Mouse (Mus musculus) forebrain, embryonic 15.5 days (tissue): ENCODE results near the gene Dis3l. TPM values are rescaled to one million over a fixed set of nuclear protein-coding genes. Genes with fewer than 3 reads are reported as not detected.
"Not testable (repeated sequence)": the region's sequence is repeated elsewhere in the genome, so short reads cannot be mapped to it uniquely, and the experiment has no call there.

Experiments
- ATAC-seq: fragments of 200-750 bp; cut with Nextera tagmentation; replicated peaks from 2 replicates; pipeline ENCODE4 v1.8.0; 2017; ENCODE audit warnings: mild to moderate bottlenecking, moderate TSS enrichment, moderate library complexity
- H3K27ac ChIP-seq: fragments of 300-500 bp; sonication (generic); replicated peaks from 2 replicates; pipeline ENCODE4 v1.5.1; 2015; ENCODE audit warnings: mild to moderate bottlenecking, inconsistent platforms
- H3K27me3 ChIP-seq: fragments of 300-500 bp; sonication (generic); 2 replicates; pipeline ENCODE4 v1.6.1; 2015; ENCODE audit warnings: inconsistent platforms
- H3K36me3 ChIP-seq: fragments of 300-500 bp; sonication (generic); 2 replicates; pipeline ENCODE4 v1.6.1; 2015; ENCODE audit warnings: mild to moderate bottlenecking, inconsistent platforms
- H3K4me1 ChIP-seq: fragments of 300-500 bp; sonication (generic); 2 replicates; pipeline ENCODE4 v1.6.1; 2015; ENCODE audit warnings: inconsistent platforms
- H3K4me2 ChIP-seq: fragments of 300-500 bp; sonication (generic); replicated peaks from 2 replicates; pipeline ENCODE4 v1.6.1; 2015; ENCODE audit warnings: mild to moderate bottlenecking, inconsistent platforms
- H3K4me3 ChIP-seq: fragments of 300-500 bp; sonication (generic); 2 replicates; pipeline ENCODE4 v1.5.1; 2015; ENCODE audit warnings: mild to moderate bottlenecking, inconsistent platforms
- H3K9ac ChIP-seq: fragments of 300-500 bp; sonication (generic); replicated peaks from 2 replicates; pipeline ENCODE4 v1.6.1; 2015; ENCODE audit warnings: mild to moderate bottlenecking, inconsistent platforms
- H3K9me3 ChIP-seq: fragments of 300-500 bp; sonication (generic); 2 replicates; pipeline ENCODE4 v1.6.1; 2016; ENCODE audit warnings: inconsistent platforms
- WGBS: fragments of 180-500 bp; shearing (Covaris S2); methylation state at CpG from one replicate; pipeline ENCODE4 v1.1.7; 2015; ENCODE audit warnings: mixed read lengths; 5-methylcytosine and 5-hydroxymethylcytosine counted together
- polyA plus RNA-seq: library from polyadenylated mRNA; unstranded; fragments of >200 nt; fragmentation: Nextera tagmentation; extraction: Ambion mirVana; gene quantifications from 2 replicates; pipeline ENCODE4 v1.2.1, GENCODE M21; 2015

Gene Dis3l
- polyA plus RNA-seq, 1 experiment from 2014 or later, result 23.4 TPM

GRCm38 (mm10) chr9:64273757-64274156 lies 67.3 kb downstream of the Dis3l start:
- H3K9ac ChIP-seq, result no peak overlapping the region
- H3K36me3 ChIP-seq, result no peaks in the 10 kb centered on the region
- no peaks in the 10 kb centered on the region for H3K4me1 ChIP-seq
- H3K27me3 ChIP-seq, result no peaks in the 10 kb centered on the region
- H3K4me3 ChIP-seq, result no peak overlapping the region
- H3K9me3 ChIP-seq, result no peaks in the 10 kb centered on the region
- no peak overlapping the region for H3K27ac ChIP-seq
- ATAC-seq, result no peak
- WGBS, result 79% methylated on average over 4 of the region's 4 CpGs
- H3K4me2 ChIP-seq, result no peak overlapping the region

GRCm38 (mm10) chr9:64272611-64273010 lies 68.5 kb downstream of the Dis3l start:
- H3K9me3 ChIP-seq, result no peaks in the 10 kb centered on the region
- H3K9ac ChIP-seq, result no peak overlapping the region
- WGBS, result 54% methylated on average over 7 of the region's 7 CpGs
- H3K4me1 ChIP-seq, result no peaks in the 10 kb centered on the region
- no peak overlapping the region for H3K4me2 ChIP-seq
- ATAC-seq, result no peak
- H3K4me3 ChIP-seq, result no peak overlapping the region
- no peaks in the 10 kb centered on the region for H3K36me3 ChIP-seq
- H3K27ac ChIP-seq, result no peak overlapping the region
- H3K27me3 ChIP-seq, result no peaks in the 10 kb centered on the region

- H3K36me3 ChIP-seq, result no peaks in the 10 kb centered on the region
- 77% methylated on average over 3 of the region's 3 CpGs for WGBS
- H3K9me3 ChIP-seq, result no peaks in the 10 kb centered on the region
- no peaks in the 10 kb centered on the region for H3K4me1 ChIP-seq
- H3K27ac ChIP-seq, result no peak overlapping the region
- H3K27me3 ChIP-seq, result no peaks in the 10 kb centered on the region
- no peak overlapping the region for H3K4me3 ChIP-seq
- H3K4me2 ChIP-seq, result no peak overlapping the region
- H3K9ac ChIP-seq, result no peak overlapping the region
- ATAC-seq, result no peak
Observed at GRCm38 (mm10) chr9:64271249-64271648, 69.8 kb downstream of the Dis3l start.

GRCm38 (mm10) chr9:64268836-64269235 lies 72.3 kb downstream of the Dis3l start:
- not testable (repeated sequence) for H3K36me3 ChIP-seq, ATAC-seq, H3K9ac ChIP-seq, H3K4me1 ChIP-seq, H3K27me3 ChIP-seq, H3K9me3 ChIP-seq, H3K27ac ChIP-seq, H3K4me3 ChIP-seq, H3K4me2 ChIP-seq
- 96% methylated on average over 8 of the region's 8 CpGs for WGBS

DNA sequence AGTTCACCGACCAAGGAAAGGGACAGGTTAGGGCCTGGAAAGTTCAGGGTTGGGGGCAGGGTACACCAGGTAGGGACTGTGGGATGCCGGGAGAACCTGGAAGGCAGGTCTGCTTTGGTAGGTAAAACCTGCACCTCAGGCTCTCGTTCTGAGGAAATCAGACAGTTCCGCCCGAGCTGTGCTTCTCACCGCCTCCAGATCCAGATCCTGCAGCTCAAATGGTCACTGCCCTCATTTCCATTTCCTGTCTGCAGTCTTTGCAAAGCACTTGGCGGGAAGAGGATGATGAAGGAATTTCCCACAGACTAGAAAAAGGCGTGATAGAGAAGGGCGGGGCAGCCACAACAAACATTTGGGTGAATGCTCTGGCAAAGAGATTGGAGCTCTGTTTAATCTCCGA lies 72.9 kb downstream of the Dis3l start:
- WGBS, result 93% methylated on average over 10 of the region's 10 CpGs
- Histone ChIP-seq H3K4me1 (no peaks in the 10 kb centered on the region), H3K36me3 (no peaks in the 10 kb centered on the region), H3K27ac (no peak overlapping the region), H3K9me3 (no peaks in the 10 kb centered on the region), H3K27me3 (no peaks in the 10 kb centered on the region), H3K4me2 (no peak overlapping the region), H3K4me3 (no peak overlapping the region), H3K9ac (no peak overlapping the region)
- ATAC-seq, result no peak

GRCm38 (mm10) chr9:64267231-64267630 lies 73.9 kb downstream of the Dis3l start:
- 83% methylated on average over 1 of the region's 1 CpGs for WGBS
- Histone ChIP-seq H3K4me2 (no peak overlapping the region), H3K36me3 (no peaks in the 10 kb centered on the region), H3K9ac (no peak overlapping the region), H3K4me1 (no peaks in the 10 kb centered on the region), H3K27ac (no peak overlapping the region), H3K4me3 (no peak overlapping the region), H3K27me3 (no peaks in the 10 kb centered on the region), H3K9me3 (no peaks in the 10 kb centered on the region)
- ATAC-seq, result no peak

- no peak for ATAC-seq
- H3K4me1 ChIP-seq, result no peaks in the 10 kb centered on the region
- no peaks in the 10 kb centered on the region for H3K27me3 ChIP-seq
- H3K9me3 ChIP-seq, result no peaks in the 10 kb centered on the region
- no peak overlapping the region for H3K27ac ChIP-seq
- 66% methylated on average over 1 of the region's 1 CpGs for WGBS
- no peaks in the 10 kb centered on the region for H3K36me3 ChIP-seq
- no peak overlapping the region for H3K4me2 ChIP-seq
- no peak overlapping the region for H3K4me3 ChIP-seq
- no peak overlapping the region for H3K9ac ChIP-seq
Observed at GRCm38 (mm10) chr9:64264813-64265212, 76.3 kb downstream of the Dis3l start.

- no peak overlapping the region for H3K4me2 ChIP-seq
- no peak overlapping the region for H3K9ac ChIP-seq
- no peak overlapping the region for H3K27ac ChIP-seq
- H3K36me3 ChIP-seq, result no peaks in the 10 kb centered on the region
- H3K9me3 ChIP-seq, result no peaks in the 10 kb centered on the region
- no peak overlapping the region for H3K4me3 ChIP-seq
- no peaks in the 10 kb centered on the region for H3K4me1 ChIP-seq
- 91% methylated on average over 4 of the region's 4 CpGs for WGBS
- H3K27me3 ChIP-seq, result no peaks in the 10 kb centered on the region
- no peak for ATAC-seq
Observed at GRCm38 (mm10) chr9:64261023-64261422, 80.1 kb downstream of the Dis3l start.

DNA sequence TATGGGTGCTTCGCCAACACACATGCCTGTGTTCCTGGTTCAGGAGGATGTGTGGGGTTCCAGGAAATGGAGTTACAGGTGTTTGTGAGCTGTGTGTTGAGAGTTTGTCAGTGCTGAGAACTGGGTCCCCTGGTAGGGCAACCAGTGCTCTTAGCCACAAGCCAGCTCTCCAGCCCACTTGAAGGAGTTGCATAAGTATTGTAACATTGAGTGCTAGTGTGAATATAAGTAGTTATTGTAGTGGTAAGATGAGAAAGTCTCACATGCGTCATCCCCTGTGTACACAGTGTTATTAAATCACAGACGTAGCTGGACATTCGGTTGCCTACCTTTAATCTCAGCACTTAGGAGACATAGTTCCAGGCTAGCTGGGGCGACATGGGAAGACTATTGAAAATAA lies 81.2 kb downstream of the Dis3l start:
- no peak overlapping the region for H3K4me2 ChIP-seq
- H3K27me3 ChIP-seq, result no peaks in the 10 kb centered on the region
- H3K4me1 ChIP-seq, result no peaks in the 10 kb centered on the region
- no peak overlapping the region for H3K27ac ChIP-seq
- WGBS, result 86% methylated on average over 5 of the region's 5 CpGs
- no peak overlapping the region for H3K9ac ChIP-seq
- no peaks in the 10 kb centered on the region for H3K9me3 ChIP-seq
- no peak overlapping the region for H3K4me3 ChIP-seq
- ATAC-seq, result no peak
- no peaks in the 10 kb centered on the region for H3K36me3 ChIP-seq

Other genes starting within 250 kb of the Dis3l start
- gene Lctl, start 224.1 kb downstream of the Dis3l start, polyA plus RNA-seq, result not detected in 2 replicates
- gene Zwilch, start 168.2 kb downstream of the Dis3l start, polyA plus RNA-seq, result 8.8 and 11.7 TPM in 2 replicates
- 734 and 758 TPM in 2 replicates for gene Rpl4, start 167.9 kb downstream of the Dis3l start, polyA plus RNA-seq
- gene Snapc5, start 162.0 kb downstream of the Dis3l start, polyA plus RNA-seq, result 35.4 and 39.0 TPM in 2 replicates
- gene Uchl4, start 106.1 kb downstream of the Dis3l start, polyA plus RNA-seq, result 1.8 and 2.0 TPM in 2 replicates
- gene Map2k1, start 87.7 kb downstream of the Dis3l start, polyA plus RNA-seq, result 46.0 and 47.8 TPM in 2 replicates
- gene Tipin, start 59.7 kb downstream of the Dis3l start, polyA plus RNA-seq, result 130 TPM in 2 replicates
- gene Megf11, start 44.3 kb upstream of the Dis3l start, polyA plus RNA-seq, result 8.8 and 9.0 TPM in 2 replicates